Mouse (Mus musculus): ENCODE measurements around the gene Wnt1. TPM values are rescaled to one million over a fixed set of nuclear protein-coding genes. Genes with fewer than 3 reads are reported as not detected.

The Wnt1 gene
- polyA plus RNA-seq, 1 experiment, result not detected

GRCm38 (mm10) chr15:98778191-98778770, 11.4 kb upstream of the Wnt1 start:
- peaks cover 3% of the 10 kb centered on the region; the same call in 1 of the 2 replicates for H3K4me1 ChIP-seq (ENCODE audit: control insufficient read depth, insufficient read depth, low read length)
- WGBS, result 4% methylated on average over 25 of the region's 25 CpGs
- no peak for DNase-seq

GRCm38 (mm10) chr15:98778806-98779205, 10.9 kb upstream of the Wnt1 start:
- Histone ChIP-seq H3K36me3 (ENCODE audit: control insufficient read depth, insufficient read depth, low read length) (no peaks in the 10 kb centered on the region), H3K4me3 (ENCODE audit: insufficient read depth, low read depth, low read length) (no peak overlapping the region), H3K4me1 (ENCODE audit: control insufficient read depth, insufficient read depth, low read length) (peaks cover 3% of the 10 kb centered on the region; the same call in 1 of the 2 replicates), H3K27ac (ENCODE audit: insufficient read depth, low read depth, low read length) (no peak overlapping the region), H3K27me3 (replicated peaks; ENCODE audit: control insufficient read depth, insufficient read depth, low read length) (peaks cover 13% of the 10 kb centered on the region)
- no peak for TF ChIP-seq POLR2A (IDR thresholded peaks at IDR 0.05; ENCODE audit: low read depth, low read length)
- no peak for TF ChIP-seq CTCF (conservative IDR thresholded peaks at IDR 0.05; ENCODE audit: insufficient read depth, insufficient read length, low read depth, low read length)
- 17% methylated on average over 11 of the region's 11 CpGs for WGBS
- no peak for DNase-seq

More at GRCm38 (mm10) chr15:98778191-98778770, 11.4 kb upstream of the Wnt1 start:
- Histone ChIP-seq H3K27me3 (replicated peaks; ENCODE audit: control insufficient read depth, insufficient read depth, low read length) (peaks cover 13% of the 10 kb centered on the region), H3K27ac (ENCODE audit: insufficient read depth, low read depth, low read length) (no peak overlapping the region), H3K4me3 (ENCODE audit: insufficient read depth, low read depth, low read length) (no peak overlapping the region), H3K36me3 (ENCODE audit: control insufficient read depth, insufficient read depth, low read length) (no peaks in the 10 kb centered on the region)
- TF ChIP-seq POLR2A (IDR thresholded peaks at IDR 0.05; ENCODE audit: low read depth, low read length) (no peak), CTCF (conservative IDR thresholded peaks at IDR 0.05; ENCODE audit: insufficient read depth, insufficient read length, low read depth, low read length) (no peak)

- Histone ChIP-seq H3K36me3 (ENCODE audit: control insufficient read depth, insufficient read depth, low read length) (no peaks in the 10 kb centered on the region), H3K27ac (ENCODE audit: insufficient read depth, low read depth, low read length) (no peak overlapping the region), H3K27me3 (replicated peaks; ENCODE audit: control insufficient read depth, insufficient read depth, low read length) (peaks cover 13% of the 10 kb centered on the region), H3K4me3 (ENCODE audit: insufficient read depth, low read depth, low read length) (no peak overlapping the region), H3K4me1 (ENCODE audit: control insufficient read depth, insufficient read depth, low read length) (peaks cover 3% of the 10 kb centered on the region; the same call in 1 of the 2 replicates)
- TF ChIP-seq POLR2A (IDR thresholded peaks at IDR 0.05; ENCODE audit: low read depth, low read length), result no peak
- TF ChIP-seq CTCF (conservative IDR thresholded peaks at IDR 0.05; ENCODE audit: insufficient read depth, insufficient read length, low read depth, low read length), result no peak
- WGBS, result 22% methylated on average over 8 of the region's 8 CpGs
- DNase-seq, result no peak
Observed at GRCm38 (mm10) chr15:98780075-98780474, 9.6 kb upstream of the Wnt1 start.

- H3K27me3 ChIP-seq (replicated peaks; ENCODE audit: control insufficient read depth, insufficient read depth, low read length), result peaks cover 13% of the 10 kb centered on the region
- TF ChIP-seq CTCF (conservative IDR thresholded peaks at IDR 0.05; ENCODE audit: insufficient read depth, insufficient read length, low read depth, low read length) (no peak), POLR2A (IDR thresholded peaks at IDR 0.05; ENCODE audit: low read depth, low read length) (no peak)
- no peak overlapping the region for H3K4me3 ChIP-seq (ENCODE audit: insufficient read depth, low read depth, low read length)
- no peak for DNase-seq
- no peak overlapping the region for H3K27ac ChIP-seq (ENCODE audit: insufficient read depth, low read depth, low read length)
- no peaks in the 10 kb centered on the region for H3K36me3 ChIP-seq (ENCODE audit: control insufficient read depth, insufficient read depth, low read length)
- peaks cover 3% of the 10 kb centered on the region; the same call in 1 of the 2 replicates for H3K4me1 ChIP-seq (ENCODE audit: control insufficient read depth, insufficient read depth, low read length)
- 41% methylated on average over 13 of the region's 13 CpGs for WGBS
Observed at GRCm38 (mm10) chr15:98780573-98780972, 9.1 kb upstream of the Wnt1 start.

DNA sequence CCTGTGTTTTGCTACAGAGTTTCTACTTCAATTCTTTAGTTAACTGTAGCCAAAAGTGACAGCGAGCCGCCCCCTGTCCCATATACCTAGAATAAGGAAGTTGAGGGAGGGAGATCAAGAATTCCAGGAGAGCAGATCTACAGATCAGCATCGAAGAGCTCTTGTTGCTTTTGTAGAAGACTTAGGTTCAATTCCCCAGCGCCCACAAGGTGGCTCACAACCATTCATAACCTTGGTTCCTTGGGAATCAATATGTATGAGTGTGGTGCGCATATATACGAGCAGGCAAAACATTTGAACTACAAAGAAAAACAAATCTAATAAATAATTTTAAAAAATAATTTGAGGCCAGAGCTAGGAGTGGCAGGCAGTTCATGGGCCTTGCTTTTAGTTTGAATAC, 8.5 kb upstream of the Wnt1 start:
- 61% methylated on average over 6 of the region's 6 CpGs for WGBS
- DNase-seq, result no peak
- Histone ChIP-seq H3K36me3 (ENCODE audit: control insufficient read depth, insufficient read depth, low read length) (no peaks in the 10 kb centered on the region), H3K4me3 (ENCODE audit: insufficient read depth, low read depth, low read length) (no peak overlapping the region), H3K4me1 (ENCODE audit: control insufficient read depth, insufficient read depth, low read length) (peaks cover 3% of the 10 kb centered on the region; the same call in 1 of the 2 replicates), H3K27ac (ENCODE audit: insufficient read depth, low read depth, low read length) (no peak overlapping the region), H3K27me3 (replicated peaks; ENCODE audit: control insufficient read depth, insufficient read depth, low read length) (peaks cover 12% of the 10 kb centered on the region)
- TF ChIP-seq POLR2A (IDR thresholded peaks at IDR 0.05; ENCODE audit: low read depth, low read length), result no peak
- TF ChIP-seq CTCF (conservative IDR thresholded peaks at IDR 0.05; ENCODE audit: insufficient read depth, insufficient read length, low read depth, low read length), result no peak

DNA sequence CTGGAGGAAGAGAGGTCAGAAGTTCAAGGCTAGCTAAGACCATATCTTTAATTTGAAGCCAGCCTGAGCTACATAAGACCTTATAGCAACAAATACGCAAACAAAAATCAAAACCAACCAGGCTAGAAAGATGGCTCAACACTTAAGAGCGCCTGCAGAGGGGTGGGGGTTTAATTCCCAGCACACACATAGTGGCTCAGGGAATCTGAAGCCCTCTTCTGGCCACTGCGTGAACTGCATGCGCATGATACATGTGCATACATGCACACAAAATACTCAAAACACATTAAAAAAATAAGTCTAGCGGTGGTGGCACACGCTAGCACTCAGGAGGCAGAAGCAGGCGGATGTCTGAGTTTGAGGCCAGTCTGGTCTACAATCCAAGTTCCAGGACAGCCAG, 3.9 kb upstream of the Wnt1 start:
- 56% methylated on average over 7 of the region's 7 CpGs for WGBS
- H3K4me3 ChIP-seq (ENCODE audit: insufficient read depth, low read depth, low read length), result no peak overlapping the region
- peaks cover 8% of the 10 kb centered on the region for H3K27me3 ChIP-seq (replicated peaks; ENCODE audit: control insufficient read depth, insufficient read depth, low read length)
- DNase-seq, result no peak
- H3K36me3 ChIP-seq (ENCODE audit: control insufficient read depth, insufficient read depth, low read length), result no peaks in the 10 kb centered on the region
- TF ChIP-seq CTCF (conservative IDR thresholded peaks at IDR 0.05; ENCODE audit: insufficient read depth, insufficient read length, low read depth, low read length) (peak; percentile 42), POLR2A (IDR thresholded peaks at IDR 0.05; ENCODE audit: low read depth, low read length) (no peak)
- no peak overlapping the region for H3K27ac ChIP-seq (ENCODE audit: insufficient read depth, low read depth, low read length)
- H3K4me1 ChIP-seq (ENCODE audit: control insufficient read depth, insufficient read depth, low read length), result no peaks in the 10 kb centered on the region

DNA sequence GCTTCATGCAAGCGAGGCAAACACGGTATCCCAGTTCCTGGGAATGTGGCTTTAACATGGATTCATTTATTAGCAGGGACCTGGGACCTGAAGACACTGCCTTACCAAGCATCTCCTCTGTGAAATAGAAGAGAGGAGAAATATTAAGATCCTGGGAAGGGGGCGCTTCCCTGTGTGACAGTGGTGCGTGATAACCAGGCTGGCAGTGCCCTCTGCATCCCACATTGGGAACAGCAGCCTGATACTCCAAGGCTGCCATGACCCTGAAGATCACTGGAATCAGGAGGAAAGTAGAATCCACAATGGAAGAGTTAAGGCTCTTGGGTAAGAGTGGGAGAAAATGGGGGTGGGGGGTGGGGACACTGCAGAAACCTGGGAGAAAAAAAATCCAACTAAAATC, 1.7 kb upstream of the Wnt1 start:
- no peak overlapping the region for H3K4me3 ChIP-seq (ENCODE audit: insufficient read depth, low read depth, low read length)
- DNase-seq, result no peak
- H3K4me1 ChIP-seq (ENCODE audit: control insufficient read depth, insufficient read depth, low read length), result 0 out of 2 replicates have a peak, but pooled peaks cover 3% of the 10 kb centered on the region
- peaks cover 12% of the 10 kb centered on the region for H3K27me3 ChIP-seq (replicated peaks; ENCODE audit: control insufficient read depth, insufficient read depth, low read length)
- H3K27ac ChIP-seq (ENCODE audit: insufficient read depth, low read depth, low read length), result no peak overlapping the region
- no peaks in the 10 kb centered on the region for H3K36me3 ChIP-seq (ENCODE audit: control insufficient read depth, insufficient read depth, low read length)
- WGBS, result 34% methylated on average over 4 of the region's 4 CpGs
- TF ChIP-seq POLR2A (IDR thresholded peaks at IDR 0.05; ENCODE audit: low read depth, low read length), result no peak
- peak; percentile 52; the same call in 1 of the 2 replicates for TF ChIP-seq CTCF (conservative IDR thresholded peaks at IDR 0.05; ENCODE audit: insufficient read depth, insufficient read length, low read depth, low read length)
